Mouse (Mus musculus) inflammation-experienced regulatory T-cells, adult 16 weeks (primary cell): ENCODE measurements around the gene Palld. TPM values are rescaled to one million over a fixed set of nuclear protein-coding genes. Genes with fewer than 3 reads are reported as not detected.

Experiments
- polyA plus RNA-seq: library from polyadenylated mRNA; unstranded; fragments of 100-300 nt; shearing (Covaris generic); gene quantifications from one replicate; pipeline ENCODE4 v1.2.1, GENCODE M21; 2017

Gene Palld
- 1.2 TPM for polyA plus RNA-seq

GRCm38 (mm10) chr8:61902521-61902920 lies at the start of gene Palld:
Gene Palld, minus strand, starts transcription at chr8:61902690.

DNA sequence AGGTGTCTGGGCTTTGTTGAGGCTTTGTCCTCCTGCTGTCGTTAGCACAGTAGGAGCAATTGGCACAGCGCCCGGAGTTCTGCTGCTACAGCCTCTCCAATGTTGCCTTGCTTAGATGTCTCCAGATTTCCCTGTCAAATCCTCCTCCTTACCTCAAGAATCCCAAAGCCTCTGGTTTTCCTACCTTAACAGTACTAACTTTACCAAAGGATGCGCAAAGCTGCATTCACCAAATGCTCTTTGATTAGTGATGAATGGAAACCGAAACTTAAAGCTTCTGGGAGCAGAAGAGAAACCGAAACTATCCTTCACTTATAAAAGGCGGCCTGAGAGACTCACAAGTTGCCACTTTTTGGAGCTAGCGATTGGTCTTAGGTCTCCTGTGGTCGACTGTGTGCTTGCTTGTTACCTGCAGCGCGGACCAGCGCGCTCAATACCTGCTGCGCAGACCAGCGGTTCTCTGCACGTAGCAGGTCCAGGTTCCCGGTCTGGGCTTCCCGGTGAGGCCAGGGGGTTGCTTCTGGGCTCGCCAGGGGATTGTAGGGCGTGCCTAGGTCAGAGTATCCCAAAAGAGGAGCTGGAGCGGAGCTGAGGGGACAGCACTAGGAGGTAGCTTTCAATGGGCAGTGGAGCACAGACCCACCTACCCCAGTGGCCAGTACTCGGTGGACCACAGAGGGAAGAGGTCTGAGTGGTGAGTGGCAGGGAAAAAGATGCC lies 25.4 kb upstream of the Palld start, which contains the start of gene Ddx60:
Gene Ddx60, plus strand, starts transcription at position 311 of the 718 bp plus-strand sequence.

DNA sequence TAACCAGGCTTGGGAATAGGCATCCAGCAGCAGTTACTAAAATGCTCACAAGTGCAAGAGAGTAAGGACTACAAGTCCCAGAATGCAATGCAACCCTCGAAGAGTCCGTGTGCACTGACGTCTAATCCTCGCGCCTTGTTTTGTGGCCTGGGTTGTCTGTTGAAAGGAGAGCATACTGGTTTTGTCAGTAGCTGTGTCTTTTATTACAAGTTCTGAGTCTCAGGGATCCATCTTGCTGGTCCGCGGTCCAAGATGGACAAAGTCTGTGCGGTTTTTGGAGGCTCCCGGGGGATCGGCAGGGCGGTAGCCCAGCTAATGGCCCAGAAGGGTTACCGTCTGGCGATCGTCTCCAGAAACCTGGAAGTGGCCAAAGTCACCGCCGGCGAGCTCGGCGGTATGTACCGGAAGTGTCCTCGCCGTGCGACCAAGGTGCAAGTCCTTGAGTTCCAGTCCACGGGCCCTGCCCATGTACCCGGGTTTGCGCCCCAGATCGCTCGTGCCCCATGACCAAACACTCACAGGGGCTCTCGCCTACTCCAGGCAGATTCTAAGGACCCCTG lies 414.8 kb downstream of the Palld start, which contains the start of gene Cbr4:
Gene Cbr4, plus strand, starts transcription at position 138 of the 560 bp plus-strand sequence.

Other genes starting within 250 kb of the Palld start
- gene Ddx60, start 25.4 kb upstream of the Palld start, polyA plus RNA-seq, result 33.4 TPM
- not detected for gene Anxa10, start 220.5 kb upstream of the Palld start, polyA plus RNA-seq